Mouse (Mus musculus) heart, embryonic 11.5 days (tissue): ENCODE data around the gene Col4a2. TPM values are rescaled to one million over a fixed set of nuclear protein-coding genes. Genes with fewer than 3 reads are reported as not detected.
"Not testable (repeated sequence)": the region's sequence is repeated elsewhere in the genome, so short reads cannot be mapped to it uniquely, and the experiment has no call there.

Experiments
- ATAC-seq: fragments of 200-750 bp; cut with Nextera tagmentation; replicated peaks from 2 replicates; pipeline ENCODE4 v1.8.0; 2017; ENCODE audit warnings: moderate library complexity; ENCODE audit not compliant: insufficient number of reproducible peaks, low FRiP score, low TSS enrichment
- H3K27ac ChIP-seq: fragments of 300-500 bp; sonication (generic); 2 replicates; pipeline ENCODE4 v1.5.1; 2014; ENCODE audit warnings: mild to moderate bottlenecking, low read depth, low read length
- H3K27me3 ChIP-seq: fragments of 300-500 bp; sonication (generic); 2 replicates; pipeline ENCODE4 v1.6.1; 2014; ENCODE audit warnings: mild to moderate bottlenecking, low read length, mixed read lengths; ENCODE audit not compliant: control insufficient read depth, insufficient read depth
- H3K36me3 ChIP-seq: fragments of 300-500 bp; sonication (generic); 2 replicates; pipeline ENCODE4 v1.6.1; 2014; ENCODE audit warnings: mild to moderate bottlenecking, low read length, moderate library complexity, mixed read lengths; ENCODE audit not compliant: control insufficient read depth, insufficient read depth
- H3K4me1 ChIP-seq: fragments of 300-500 bp; sonication (generic); 2 replicates; pipeline ENCODE4 v1.6.1; 2014; ENCODE audit warnings: low read length; ENCODE audit not compliant: control insufficient read depth, insufficient read depth
- H3K4me2 ChIP-seq: fragments of 300-500 bp; sonication (generic); 2 replicates; pipeline ENCODE4 v1.6.1; 2014; ENCODE audit warnings: mild to moderate bottlenecking, moderate library complexity
- H3K4me3 ChIP-seq: fragments of 300-500 bp; sonication (generic); 2 replicates; pipeline ENCODE4 v1.5.1; 2014; ENCODE audit warnings: low read depth, low read length
- H3K9ac ChIP-seq: fragments of 300-500 bp; sonication (generic); 2 replicates; pipeline ENCODE4 v1.6.1; 2014; ENCODE audit warnings: mild to moderate bottlenecking, low read depth, low read length, moderate library complexity
- H3K9me3 ChIP-seq: fragments of 300-500 bp; sonication (generic); replicated peaks from 2 replicates; pipeline ENCODE4 v1.6.1; 2016; ENCODE audit warnings: low read length; ENCODE audit not compliant: control insufficient read depth
- WGBS: fragments of 180-500 bp; shearing (Covaris S2); extraction: QIAGEN DNeasy Blood & Tissue Kit; methylation state at CpG from one replicate; pipeline ENCODE4 v1.1.7; 2014; ENCODE audit not compliant: insufficient replicate concordance; 5-methylcytosine and 5-hydroxymethylcytosine counted together
- polyA plus RNA-seq: library from polyadenylated mRNA; unstranded; fragments of >200 nt; fragmentation: Nextera tagmentation; extraction: Ambion mirVana; gene quantifications from 2 replicates; pipeline ENCODE4 v1.2.1, GENCODE M21; 2014

The Col4a2 gene
- polyA plus RNA-seq, 1 experiment from 2014 or later = 40.6 TPM

DNA sequence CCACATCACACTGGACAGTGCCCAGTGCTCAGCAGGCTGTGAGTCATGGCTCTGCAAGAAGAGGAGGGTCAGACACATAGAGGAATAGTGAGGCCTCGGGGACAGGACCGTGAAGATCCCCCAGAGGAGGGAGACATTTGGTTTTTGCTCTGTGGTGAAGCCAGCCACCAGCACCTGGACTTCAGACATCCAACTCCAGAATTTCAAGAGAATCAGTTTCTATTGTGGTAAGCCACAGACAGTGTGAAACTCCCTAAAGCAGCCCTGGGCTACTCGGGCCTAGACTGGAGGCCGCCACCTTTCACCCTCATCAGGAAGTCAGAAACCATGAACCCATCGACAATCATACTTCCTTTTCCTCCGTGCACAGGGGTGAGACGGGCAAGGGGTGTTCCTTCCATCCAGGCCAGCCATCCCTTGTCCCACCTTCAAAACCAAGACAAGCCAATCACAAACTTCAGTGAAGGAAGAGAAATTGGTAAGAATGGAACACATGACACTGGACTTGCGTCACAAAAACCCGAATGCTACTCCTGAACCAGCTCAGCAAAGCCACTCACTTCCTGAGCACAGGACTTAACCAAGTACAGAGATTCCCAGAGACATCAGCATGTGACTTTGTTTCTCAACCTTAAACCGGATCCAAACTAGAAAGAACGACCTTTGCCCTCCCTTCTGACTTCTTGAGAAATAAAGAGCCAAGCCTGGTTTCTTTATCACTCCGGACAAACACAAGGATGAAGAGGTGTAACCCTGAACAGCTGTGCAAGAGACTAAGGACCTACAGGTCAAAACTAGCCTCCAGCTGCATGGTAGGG is 151.5 kb downstream of the Col4a2 start:
- 68% methylated on average over 12 of the region's 12 CpGs for WGBS
- H3K9ac ChIP-seq = no peak overlapping the region
- H3K4me2 ChIP-seq = no peak overlapping the region
- H3K9me3 ChIP-seq = no peaks in the 10 kb centered on the region
- no peak overlapping the region for H3K27ac ChIP-seq
- no peak for ATAC-seq
- H3K36me3 ChIP-seq = no peaks in the 10 kb centered on the region
- H3K4me1 ChIP-seq = peaks cover 23% of the 10 kb centered on the region
- no peak overlapping the region for H3K4me3 ChIP-seq
- H3K27me3 ChIP-seq = no peaks in the 10 kb centered on the region

DNA sequence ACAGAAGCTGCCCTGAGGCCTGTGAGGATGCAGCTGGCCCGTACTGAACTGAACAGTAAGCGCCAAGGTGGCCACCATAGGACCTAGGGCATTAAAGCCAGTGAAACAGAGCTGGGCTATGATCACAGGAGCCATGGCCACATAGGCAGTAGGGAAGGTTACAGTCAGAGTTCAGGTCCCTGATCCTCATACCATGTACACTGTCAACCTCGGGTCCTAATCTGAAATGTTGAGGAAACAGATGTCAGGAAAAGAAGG is 152.0 kb downstream of the Col4a2 start:
- no peaks in the 10 kb centered on the region for H3K27me3 ChIP-seq
- no peak for ATAC-seq
- no peak overlapping the region for H3K27ac ChIP-seq
- H3K36me3 ChIP-seq = no peaks in the 10 kb centered on the region
- H3K9me3 ChIP-seq = no peaks in the 10 kb centered on the region
- no peak overlapping the region for H3K9ac ChIP-seq
- H3K4me2 ChIP-seq = no peak overlapping the region
- peaks cover 22% of the 10 kb centered on the region for H3K4me1 ChIP-seq
- H3K4me3 ChIP-seq = no peak overlapping the region
- WGBS = 70% methylated on average over 3 of the region's 3 CpGs

DNA sequence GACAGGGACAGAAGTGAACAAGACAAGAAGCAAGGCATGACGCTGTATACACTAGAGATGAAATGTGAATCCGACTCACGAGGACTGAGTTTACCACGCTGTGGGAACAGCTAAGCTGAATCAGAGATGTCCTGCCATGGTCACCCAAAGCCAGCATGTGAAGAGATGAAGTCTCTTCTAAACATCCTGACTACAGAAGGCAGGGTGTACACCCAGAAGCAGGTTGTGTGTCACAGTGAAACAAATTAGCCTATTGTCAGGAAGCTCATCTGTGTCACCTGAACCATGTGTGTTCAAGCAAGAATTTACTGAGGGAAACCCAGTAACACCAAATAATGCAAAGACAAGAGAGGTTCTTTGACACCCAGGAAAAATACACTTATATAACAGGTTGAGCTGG is 153.0 kb downstream of the Col4a2 start:
- no peak overlapping the region for H3K27ac ChIP-seq

DNA sequence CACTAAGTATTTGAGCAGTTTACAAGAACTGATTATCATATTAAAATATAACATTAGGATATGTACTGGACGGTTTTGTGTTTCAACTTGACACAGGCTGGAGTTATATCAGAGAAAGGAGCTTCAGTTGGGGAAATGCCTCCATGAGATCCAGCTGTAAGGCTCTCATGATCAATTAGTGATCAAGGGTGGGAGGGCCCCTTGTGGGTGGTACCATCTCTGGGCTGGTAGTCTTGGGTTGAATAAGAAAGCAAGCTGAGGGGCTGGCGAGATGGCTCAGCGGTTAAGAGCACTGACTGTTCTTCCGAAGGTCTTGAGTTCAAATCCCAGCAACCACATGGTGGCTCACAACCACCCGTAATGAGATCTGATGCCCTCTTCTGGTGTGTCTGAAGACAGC is 153.9 kb downstream of the Col4a2 start:
- H3K4me2 ChIP-seq, H3K27me3 ChIP-seq, H3K9ac ChIP-seq, H3K9me3 ChIP-seq, H3K36me3 ChIP-seq, H3K27ac ChIP-seq, H3K4me3 ChIP-seq, ATAC-seq: not testable (repeated sequence)
- 87% methylated on average over 4 of the region's 5 CpGs for WGBS
- peaks cover 13% of the 10 kb centered on the region for H3K4me1 ChIP-seq

More for the DNA sequence above, 153.0 kb downstream of the Col4a2 start:
- Histone ChIP-seq H3K27me3 (no peaks in the 10 kb centered on the region), H3K4me2 (no peak overlapping the region), H3K9ac (no peak overlapping the region), H3K4me3 (no peak overlapping the region), H3K9me3 (no peaks in the 10 kb centered on the region), H3K4me1 (peaks cover 22% of the 10 kb centered on the region), H3K36me3 (no peaks in the 10 kb centered on the region)
- ATAC-seq = no peak
- 76% methylated on average over 4 of the region's 4 CpGs for WGBS

DNA sequence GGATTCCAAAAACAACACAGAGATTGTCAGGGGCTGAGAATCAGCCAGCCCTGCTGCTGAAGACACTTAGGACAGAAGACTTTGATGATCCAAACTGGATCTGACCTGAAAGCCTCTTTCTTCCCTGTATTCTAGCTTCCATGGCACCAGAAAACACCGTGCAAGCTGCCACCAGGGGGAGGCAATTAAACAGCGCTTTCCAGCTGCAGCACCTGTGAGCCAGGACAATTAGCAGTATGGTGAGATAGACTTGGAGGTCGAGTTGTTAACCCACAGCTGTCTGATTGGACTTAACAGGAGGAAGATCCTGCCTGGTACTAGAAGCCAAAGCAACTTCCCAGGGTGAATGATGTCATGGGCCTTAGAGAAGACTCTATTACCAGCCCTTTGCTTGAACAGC is 156.5 kb downstream of the Col4a2 start:
- Histone ChIP-seq H3K9ac (no peak overlapping the region), H3K9me3 (no peaks in the 10 kb centered on the region), H3K4me1 (peaks cover 18% of the 10 kb centered on the region), H3K36me3 (no peaks in the 10 kb centered on the region), H3K4me2 (no peak overlapping the region), H3K4me3 (no peak overlapping the region), H3K27ac (no peak overlapping the region), H3K27me3 (peaks cover 4% of the 10 kb centered on the region)
- 4% methylated on average over 3 of the region's 3 CpGs for WGBS
- ATAC-seq = no peak

DNA sequence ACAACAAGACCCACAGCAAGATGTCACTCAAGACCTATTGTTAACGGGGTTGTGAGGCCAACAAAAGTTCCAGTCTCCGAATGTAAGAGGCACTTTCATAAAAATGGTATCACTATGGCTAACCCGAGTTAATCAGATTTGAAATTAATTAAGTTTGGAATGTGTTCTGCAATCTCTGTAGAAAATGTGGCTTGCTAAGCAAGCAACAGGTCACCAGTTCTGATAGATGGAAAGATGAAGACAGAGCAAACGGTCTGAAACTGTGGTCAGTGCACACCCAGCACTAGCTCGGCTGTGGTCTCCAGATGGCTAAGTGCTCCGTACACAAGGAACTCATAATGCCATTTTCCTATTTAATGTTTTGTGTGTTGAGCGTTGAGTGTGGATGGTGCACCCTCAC is 158.1 kb downstream of the Col4a2 start:
- ATAC-seq = no peak
- 76% methylated on average over 7 of the region's 7 CpGs for WGBS

DNA sequence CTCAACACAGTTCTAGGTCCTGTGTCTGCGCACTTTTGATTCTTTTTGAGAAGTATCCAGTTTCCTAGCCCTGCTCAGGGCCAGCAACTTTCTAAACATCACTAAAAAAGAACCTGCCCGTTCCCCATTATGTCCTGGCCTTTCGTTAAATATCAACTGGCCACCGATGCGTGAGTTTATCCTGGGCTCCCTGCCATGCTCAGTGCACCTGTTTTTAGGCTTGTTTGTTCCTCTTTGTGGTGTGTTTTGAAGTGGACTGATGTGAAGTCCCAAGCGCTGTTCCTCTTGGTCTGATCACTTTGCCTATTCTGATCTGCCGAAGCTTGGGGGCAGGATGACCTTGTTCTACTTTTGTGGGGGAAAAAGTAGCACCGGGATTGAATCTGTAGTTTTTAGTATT is 158.7 kb downstream of the Col4a2 start:
- no peak for ATAC-seq
- peaks cover 9% of the 10 kb centered on the region for H3K27me3 ChIP-seq
- no peak overlapping the region for H3K9ac ChIP-seq
- no peak overlapping the region for H3K4me3 ChIP-seq
- H3K4me2 ChIP-seq = no peak overlapping the region
- no peak overlapping the region for H3K27ac ChIP-seq
- H3K4me1 ChIP-seq = peaks cover 23% of the 10 kb centered on the region
- no peaks in the 10 kb centered on the region for H3K9me3 ChIP-seq
- WGBS = 54% methylated on average over 8 of the region's 8 CpGs
- no peaks in the 10 kb centered on the region for H3K36me3 ChIP-seq

More for the DNA sequence above, 158.1 kb downstream of the Col4a2 start:
- no peak overlapping the region for H3K4me2 ChIP-seq
- H3K9me3 ChIP-seq = no peaks in the 10 kb centered on the region
- H3K36me3 ChIP-seq = no peaks in the 10 kb centered on the region
- H3K4me3 ChIP-seq = no peak overlapping the region
- H3K4me1 ChIP-seq = peaks cover 18% of the 10 kb centered on the region
- no peak overlapping the region for H3K9ac ChIP-seq
- no peak overlapping the region for H3K27ac ChIP-seq
- peaks cover 6% of the 10 kb centered on the region for H3K27me3 ChIP-seq

DNA sequence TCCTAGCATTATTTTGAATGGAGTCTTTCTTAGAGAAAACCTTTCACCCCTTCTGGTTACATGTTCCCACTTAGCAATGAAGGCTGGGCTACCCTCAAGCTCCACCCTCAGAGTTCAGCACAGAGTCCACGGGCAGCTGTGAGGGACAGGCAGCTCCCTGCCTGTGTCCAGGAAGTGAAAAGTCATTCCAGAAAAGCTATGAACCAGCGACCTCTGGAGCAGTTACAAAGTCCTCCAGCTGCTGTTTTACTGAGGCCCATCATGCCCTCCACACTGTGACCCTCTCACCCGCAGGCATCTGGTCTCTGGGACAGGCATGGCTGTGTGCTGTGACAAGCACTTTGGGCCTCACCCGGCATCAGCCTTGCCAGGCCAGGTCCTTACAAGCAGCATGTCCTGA is 160.5 kb downstream of the Col4a2 start:
- no peak overlapping the region for H3K4me3 ChIP-seq
- H3K4me1 ChIP-seq = peaks cover 24% of the 10 kb centered on the region
- 25% methylated on average over 4 of the region's 4 CpGs for WGBS
- no peak overlapping the region; the same call in 1 of the 2 replicates for H3K4me2 ChIP-seq
- H3K9ac ChIP-seq = peak overlapping the region; percentile 34
- H3K27me3 ChIP-seq = peaks cover 10% of the 10 kb centered on the region
- no peaks in the 10 kb centered on the region for H3K9me3 ChIP-seq
- peak overlapping the region; percentile 90 for H3K27ac ChIP-seq
- no peak for ATAC-seq
- no peaks in the 10 kb centered on the region for H3K36me3 ChIP-seq

DNA sequence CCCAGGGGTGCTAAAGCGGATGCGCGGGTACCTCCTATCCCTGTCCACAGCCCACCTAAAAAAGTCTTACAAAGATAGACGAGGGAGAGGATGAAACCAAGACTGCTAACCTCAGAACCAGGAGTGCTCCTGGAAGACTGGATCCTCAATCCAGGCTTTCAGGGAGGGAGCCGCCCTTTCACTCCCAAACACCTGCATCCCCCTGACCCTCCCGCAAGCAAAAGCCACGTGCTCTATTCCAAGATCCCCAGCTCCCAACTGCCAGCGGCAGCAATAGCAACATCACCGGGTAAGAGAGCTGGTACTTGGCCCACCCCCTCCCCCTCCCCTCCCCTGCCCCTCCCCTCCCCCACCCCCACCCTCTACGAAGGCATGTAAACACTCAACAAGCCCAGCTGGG is 162.8 kb downstream of the Col4a2 start:
- H3K27me3 ChIP-seq = peaks cover 29% of the 10 kb centered on the region
- no peaks in the 10 kb centered on the region for H3K36me3 ChIP-seq
- no peak overlapping the region for H3K9ac ChIP-seq
- H3K27ac ChIP-seq = peak overlapping the region; percentile 90; the same call in 1 of the 2 replicates
- peak overlapping the region; percentile 27 for H3K4me2 ChIP-seq
- ATAC-seq = no peak
- H3K9me3 ChIP-seq = no peaks in the 10 kb centered on the region
- H3K4me3 ChIP-seq = no peak overlapping the region
- peaks cover 27% of the 10 kb centered on the region for H3K4me1 ChIP-seq
- WGBS = 6% methylated on average over 10 of the region's 10 CpGs
